Mouse (Mus musculus): Measurements from ENCODE around the gene Phactr1.

The Phactr1 gene

DNA sequence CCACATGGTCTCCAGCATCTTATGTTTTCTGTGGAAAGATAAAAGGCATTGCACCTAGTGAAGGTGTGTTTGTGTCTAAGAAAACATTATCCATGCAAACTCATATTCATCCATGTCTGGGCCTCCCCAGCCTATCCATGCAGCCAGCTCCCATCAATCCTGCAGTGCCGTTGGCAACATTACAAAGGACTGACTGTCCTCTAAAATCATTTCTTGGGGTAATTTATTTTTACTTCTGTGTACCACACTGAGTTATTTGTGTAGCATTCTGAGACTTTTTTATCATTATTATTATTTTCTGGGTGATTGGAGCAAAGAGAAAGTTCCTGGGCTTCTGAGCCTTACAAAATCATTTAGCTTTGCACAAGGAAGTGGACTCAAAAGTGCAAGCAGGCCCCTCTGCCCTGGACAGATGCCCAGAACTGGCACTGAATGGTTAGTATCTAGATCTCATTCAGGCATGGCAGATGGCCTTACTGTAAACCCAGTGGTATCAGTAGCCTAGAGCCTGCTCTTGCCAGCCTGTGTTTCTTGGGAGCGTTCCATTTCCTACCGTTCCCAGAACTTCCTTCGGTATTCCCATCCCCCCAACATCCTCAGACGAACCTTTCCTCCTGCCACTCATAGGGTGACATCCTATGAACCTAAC is 307.6 kb downstream of the Phactr1 start:
- peak; percentile 75 for DNase-seq

DNA sequence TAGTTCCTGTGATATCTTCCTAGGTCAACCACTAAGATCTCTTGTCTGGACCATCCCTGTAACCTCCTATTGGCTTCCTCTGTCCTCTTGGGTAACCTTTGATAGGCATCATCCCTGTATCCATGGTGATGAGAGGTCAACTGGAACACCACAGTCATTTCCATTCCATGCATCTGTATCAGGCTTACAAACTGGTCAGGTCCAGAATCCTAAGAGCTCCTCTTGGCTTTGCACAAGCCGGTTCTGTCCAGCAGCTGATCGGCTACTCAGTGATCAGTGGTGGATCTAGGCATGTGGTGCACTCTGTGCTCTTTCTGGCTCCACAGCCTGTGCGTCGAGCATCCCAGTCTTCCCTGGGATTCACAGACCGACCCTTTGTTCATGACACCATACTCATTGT is 309.1 kb downstream of the Phactr1 start:
- DNase-seq = no peak

DNA sequence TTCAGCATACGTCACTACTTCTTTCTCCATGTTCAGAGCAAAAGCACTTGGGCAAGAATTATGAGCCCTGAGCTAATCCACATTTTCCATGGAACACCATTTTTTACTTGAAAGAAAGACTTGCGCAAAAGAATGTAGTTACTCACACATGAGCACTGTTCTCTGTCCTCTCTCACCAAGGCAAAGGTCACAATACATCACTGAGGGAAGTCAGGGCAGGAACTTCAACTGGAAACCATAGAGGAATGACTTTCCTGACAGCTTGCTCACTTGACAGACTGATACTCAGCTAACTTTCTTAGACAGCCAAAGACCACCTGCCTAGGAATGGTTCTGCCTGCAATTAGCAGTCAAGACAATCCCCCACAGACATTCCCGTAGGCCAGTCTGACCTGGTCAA is 309.6 kb downstream of the Phactr1 start:
- no peak for DNase-seq

DNA sequence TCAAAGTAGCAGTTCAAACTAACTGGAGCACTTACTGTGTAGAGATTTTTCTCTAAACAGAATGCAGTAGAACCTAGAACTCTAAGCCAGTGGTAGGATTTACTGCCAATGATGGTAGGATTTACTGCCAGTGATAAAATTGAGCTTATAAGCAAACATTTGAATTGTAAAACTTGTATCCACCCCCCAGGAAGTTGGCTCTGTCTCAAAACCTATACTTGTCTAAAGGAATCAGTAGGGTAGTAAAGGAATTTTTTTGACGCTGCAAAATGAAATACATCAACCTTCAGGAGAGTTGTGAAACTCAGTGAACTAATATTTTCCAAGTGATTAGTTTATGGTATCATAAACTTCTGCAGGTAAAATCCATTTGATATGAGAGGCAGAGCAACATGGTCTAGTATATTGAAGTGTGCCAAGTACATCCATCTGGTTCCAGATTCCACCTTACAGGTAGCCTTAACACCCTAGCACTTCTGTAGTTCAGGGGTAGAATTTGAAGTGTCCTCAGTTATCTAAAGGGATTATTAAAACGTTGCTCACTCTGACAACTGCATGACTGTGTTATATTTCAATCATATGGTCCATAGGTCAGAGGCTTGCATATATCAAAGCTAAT is 310.2 kb downstream of the Phactr1 start:
- no peak for DNase-seq

DNA sequence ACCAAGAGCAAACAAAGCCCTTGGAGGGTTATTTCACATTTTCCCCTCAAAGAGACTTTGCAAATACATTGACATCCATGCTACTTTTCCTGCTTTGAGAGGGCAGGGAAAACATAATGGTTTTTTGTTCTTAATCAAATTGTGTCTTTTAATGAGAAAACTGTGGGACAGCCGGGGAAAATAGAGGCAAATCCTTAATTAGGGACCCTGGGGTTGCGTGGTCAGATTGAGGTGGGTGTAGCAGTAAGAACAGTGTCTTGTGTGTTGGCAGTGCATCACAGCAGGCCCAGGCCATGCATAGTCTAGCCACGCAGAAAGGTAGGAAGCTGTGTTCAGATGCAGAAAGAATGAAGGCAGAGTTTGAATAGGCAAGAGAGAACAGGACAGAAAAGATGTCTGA is 310.7 kb downstream of the Phactr1 start:
- no peak for DNase-seq

DNA sequence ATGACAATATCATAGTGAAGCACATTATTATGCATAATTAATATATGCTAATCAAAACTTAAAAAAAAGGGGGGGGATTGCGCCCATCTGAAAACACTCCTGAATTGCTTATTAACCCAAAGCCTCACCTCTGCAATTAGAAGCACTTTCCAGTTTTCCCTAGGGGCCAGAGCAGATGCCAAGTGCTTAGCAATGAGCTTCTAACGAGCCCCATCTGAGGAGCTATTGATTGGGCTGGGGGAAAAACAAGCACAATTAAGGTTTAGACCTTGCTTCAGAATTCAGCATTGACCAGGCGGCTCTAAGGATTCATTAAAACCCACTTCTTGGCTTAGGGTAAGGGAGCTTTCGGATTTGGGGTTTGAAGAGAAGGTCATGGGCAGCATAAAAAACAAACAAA is 311.9 kb downstream of the Phactr1 start:
- DNase-seq = peak; percentile 71

DNA sequence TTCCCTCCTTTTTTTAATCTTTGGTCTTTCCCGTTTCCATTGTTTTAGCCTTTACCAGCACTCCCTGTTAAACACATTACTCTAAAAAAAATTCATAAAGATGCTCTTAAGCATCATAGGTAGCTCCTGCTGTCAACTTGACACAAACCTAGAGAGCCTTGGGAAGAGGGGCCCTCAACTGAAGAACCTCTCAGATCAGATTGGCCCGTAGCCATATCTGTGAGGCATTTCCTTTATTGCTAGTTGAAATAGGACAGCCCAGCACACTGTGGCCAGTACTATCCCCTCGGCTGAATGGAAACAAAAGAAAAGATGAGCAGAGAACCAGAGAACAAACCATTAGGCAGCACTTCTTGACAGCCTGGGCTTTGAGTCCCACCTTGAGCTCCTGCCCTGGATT is 313.9 kb downstream of the Phactr1 start:
- no peak for DNase-seq

DNA sequence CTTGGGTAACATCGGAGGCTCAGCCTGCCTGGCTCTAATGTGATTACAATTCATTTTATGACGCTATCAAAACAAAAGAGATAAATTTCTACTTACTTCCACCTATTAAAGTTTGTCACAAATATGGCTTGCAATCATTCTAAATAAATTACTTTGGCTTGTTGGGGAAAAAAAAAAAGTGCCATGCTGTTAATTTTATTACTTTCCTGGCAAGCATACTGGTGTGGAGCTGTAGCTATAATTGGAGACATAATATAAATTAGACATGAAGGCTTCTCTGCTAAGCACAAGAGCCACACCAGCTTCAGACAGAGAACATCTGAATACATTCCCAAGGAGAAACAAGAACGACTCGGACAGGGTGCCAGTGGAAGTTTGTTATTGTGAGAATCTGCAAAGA is 315.8 kb downstream of the Phactr1 start:
- peak; percentile 27 for DNase-seq

DNA sequence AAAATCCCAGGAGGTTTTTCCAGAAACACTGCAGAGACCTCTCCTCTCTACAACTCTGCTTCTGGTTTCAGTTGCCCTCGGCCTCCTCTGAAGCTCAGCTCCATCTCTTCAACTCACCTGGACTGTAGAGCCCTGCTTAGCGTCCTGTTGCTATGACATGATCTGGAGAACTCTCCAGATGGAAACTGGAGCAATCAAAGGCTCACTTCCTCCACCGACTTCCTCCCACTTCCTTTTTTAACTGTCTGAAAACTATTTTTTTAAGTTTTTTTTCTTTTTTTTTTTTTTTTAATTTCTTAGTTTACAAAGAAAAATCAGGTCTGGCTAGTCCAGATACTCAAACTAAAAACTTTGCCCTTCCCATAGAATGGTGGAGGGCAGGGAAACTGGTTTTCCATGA is 318.9 kb downstream of the Phactr1 start:
- DNase-seq = no peak

DNA sequence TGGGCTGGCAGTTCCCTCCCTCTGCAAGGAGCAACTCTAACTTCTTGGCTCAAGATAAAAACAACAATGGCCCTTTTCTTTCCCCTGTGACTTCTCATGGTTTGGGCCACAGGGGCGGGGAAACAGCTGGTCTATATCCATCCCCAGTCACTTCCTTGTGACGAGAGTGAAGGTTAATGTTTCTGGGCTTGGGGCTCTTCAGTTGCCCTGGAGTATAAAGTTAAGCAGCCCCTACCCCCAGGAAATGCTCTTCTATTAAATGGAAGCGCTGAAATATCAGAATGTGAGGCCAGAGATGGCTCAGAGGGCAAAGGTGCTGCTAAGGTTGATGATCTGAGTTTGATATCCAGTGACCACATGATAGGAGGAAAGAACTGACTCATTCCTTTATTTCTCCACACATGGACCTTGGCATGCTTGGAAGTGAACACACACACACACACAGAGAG is 324.7 kb downstream of the Phactr1 start:
- no peak for DNase-seq

DNA sequence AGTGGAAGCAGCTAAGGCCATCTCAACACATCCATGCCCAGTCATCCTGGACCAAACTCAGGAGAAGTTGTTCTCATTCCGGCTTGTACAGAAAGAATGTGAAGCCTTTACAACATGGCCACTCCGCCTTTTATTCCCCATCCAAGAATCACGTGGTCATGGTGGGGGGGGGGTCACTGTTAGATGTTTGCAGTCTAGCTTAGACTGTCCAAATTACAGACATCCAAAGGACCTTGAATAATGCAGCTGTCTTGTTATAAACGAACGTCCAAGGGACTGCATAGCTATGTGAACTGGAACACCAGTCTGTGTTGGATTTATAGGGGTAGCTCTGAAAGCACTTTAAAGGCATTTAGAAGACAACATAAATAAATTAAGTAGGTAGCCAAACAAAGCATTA is 328.0 kb downstream of the Phactr1 start:
- DNase-seq = peak; percentile 26

DNA sequence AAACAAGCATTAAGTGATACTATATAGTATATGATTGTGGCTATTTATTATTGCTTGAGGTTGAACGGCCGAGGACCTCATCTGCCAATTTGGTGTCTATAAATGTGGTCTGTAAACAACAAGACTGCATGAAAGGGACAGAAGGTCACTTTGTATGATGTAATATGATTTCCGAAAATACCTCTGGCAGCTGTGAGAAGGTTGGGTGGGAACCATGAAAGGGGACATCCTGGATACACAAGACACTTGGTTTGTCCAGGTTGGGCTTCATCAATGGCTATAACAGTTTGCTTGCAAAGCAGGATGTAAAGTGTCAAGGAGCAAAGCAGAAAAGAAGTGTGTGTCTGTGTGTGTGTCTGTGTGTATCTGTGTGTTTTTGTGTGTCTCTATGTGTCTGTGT is 329.2 kb downstream of the Phactr1 start:
- no peak for DNase-seq

DNA sequence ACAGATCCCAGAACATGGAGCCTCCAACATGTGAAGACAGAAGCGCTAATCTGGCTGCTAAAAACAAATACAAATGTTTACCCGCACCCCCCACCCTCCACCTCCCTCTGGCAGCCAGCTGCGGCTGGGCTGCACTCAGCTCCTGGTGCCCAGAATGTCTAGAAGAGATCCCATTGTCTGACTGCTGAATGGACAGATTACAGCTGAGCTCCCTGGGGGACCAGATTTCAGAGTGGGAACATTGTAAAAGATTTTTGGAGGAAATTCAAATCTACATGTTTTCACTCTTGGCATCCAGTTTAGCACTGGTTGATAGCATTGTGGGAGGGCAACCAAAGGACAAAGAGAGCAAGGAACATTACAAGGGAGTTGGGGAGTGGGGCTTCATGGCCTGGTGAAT is 331.1 kb downstream of the Phactr1 start:
- peak; percentile 53 for DNase-seq

DNA sequence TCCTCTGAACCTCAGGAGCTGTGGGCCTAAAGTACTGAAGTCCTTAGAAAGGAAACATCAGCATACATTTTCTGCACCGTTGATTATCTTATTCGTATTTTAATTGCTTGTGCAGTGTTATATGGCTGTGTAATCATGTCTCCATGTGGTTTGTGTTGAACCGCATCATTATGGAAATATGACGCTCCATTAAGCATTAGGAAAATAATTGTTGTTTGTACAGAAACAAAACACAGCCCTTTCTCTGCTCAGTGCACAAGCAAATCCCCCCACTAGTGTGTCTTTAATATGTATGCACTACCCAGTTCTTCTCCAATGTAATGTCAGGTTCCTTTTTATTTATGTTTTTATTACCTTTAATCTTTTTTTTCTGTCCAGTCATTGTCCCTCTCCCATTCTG is 333.6 kb downstream of the Phactr1 start:
- DNase-seq = peak; percentile 85

DNA sequence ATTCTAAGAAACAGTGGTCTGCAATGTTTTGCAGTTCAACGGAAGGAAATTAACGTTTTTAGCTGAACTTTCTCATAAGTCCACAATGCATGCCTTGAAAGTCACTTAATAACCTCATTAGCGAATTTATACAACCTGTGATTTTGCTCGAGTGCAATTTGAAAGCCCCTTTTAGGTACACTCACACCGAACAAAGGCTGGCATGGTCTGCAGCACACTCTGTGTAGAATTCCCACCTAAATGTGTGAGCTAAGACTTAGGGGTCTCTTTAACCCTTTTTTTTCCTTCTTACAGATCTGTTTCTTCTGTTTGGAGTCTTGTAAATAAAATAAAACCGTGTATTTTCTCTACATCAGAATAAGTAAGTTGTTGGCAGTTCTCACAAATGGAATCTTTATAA is 335.3 kb downstream of the Phactr1 start:
- no peak for DNase-seq

DNA sequence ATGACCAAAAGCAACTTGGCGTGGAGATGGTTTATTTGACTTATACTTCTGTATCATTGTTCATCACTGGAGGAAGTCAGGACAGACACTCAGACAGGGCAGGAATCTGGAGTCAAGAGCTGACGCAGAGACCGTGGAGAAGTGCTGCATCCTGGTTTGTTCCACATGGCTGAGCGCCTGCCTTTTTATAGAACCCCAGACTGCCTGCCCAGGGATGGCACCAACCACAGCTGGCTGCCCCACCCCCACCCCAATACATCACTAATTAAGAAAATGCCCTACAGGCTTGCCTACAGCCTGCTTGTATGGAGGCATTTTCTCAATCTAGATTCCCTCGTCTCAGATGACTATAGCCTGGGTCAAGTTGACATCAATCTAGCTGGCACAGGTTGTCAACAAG is 338.4 kb downstream of the Phactr1 start:
- peak; percentile 26 for DNase-seq

DNA sequence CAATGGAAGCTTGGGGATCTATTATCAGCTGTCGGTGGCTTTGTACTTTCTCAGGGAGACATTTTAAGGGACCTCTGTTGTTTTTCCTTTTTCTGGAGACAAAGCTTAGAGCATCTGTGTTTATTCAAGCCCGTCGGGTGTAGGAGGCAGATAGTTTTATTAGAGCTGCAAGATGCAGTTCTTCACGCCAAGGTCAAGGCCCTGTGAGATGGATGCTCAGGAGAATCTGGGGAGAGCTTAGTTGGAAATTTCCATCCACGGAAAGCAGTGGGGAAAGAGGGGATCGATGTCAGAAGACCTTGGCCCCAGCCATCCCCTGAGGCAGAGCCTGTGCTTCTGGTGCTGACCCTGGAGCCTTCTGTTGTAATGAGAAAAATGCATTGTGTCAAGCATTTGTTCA is 340.6 kb downstream of the Phactr1 start:
- no peak for DNase-seq

DNA sequence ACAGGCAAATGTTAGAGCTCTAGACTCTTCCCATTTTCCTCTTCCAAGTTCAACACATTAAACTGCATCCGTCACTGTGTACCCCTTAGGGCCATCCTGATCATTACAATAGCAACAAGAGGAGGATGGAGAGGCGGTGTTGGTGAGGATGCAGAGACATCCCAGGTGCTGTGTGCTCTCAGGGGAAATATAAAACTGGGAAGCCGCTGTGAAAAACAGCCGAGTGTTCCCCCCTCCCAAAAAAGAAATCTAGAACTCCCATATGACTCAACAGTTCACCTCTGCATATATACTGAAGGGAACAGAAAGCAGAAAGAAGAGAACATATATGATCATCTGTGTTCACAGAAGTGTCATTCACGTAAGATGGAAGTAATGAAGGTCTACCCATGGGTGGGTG is 342.6 kb downstream of the Phactr1 start:
- no peak for DNase-seq

DNA sequence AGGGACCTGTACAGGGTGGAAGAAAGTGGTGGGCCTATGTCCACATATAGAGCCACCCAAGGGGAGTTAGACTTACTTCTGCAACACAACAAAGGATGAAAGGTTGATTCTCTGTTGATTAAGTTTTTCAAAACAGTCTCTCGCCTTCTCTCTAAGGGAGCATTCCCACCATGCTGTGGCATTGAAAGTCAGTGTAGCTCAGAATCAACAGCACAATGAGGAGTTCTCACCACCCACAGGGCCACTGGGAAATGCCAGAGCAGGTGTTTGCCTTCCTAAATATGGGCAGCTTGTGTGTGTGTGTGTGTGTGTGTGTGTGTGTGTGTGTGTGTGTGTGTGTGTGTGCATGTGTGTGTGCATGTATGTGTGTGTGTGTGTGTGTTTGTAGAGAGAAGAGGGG is 347.1 kb downstream of the Phactr1 start:
- DNase-seq = no peak

DNA sequence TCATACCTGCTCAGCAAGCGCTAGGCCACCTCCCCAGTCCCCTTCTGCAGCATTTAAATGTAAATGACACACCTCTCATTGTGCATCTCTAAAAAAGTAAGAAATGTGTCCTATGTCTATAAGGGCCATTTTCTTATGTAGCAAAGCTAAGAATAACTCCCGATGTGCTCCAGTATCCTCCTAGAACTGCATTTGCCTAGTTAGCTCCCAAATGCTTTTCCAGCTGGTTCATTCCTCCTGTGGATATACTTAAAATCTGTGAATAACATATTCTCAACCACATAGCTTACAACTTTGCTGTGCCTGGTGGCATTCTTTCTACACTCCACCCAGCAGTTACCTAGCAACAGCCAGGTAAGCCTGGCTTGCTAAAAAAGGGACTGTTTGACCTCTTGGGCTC is 349.8 kb downstream of the Phactr1 start:
- no peak for DNase-seq

DNA sequence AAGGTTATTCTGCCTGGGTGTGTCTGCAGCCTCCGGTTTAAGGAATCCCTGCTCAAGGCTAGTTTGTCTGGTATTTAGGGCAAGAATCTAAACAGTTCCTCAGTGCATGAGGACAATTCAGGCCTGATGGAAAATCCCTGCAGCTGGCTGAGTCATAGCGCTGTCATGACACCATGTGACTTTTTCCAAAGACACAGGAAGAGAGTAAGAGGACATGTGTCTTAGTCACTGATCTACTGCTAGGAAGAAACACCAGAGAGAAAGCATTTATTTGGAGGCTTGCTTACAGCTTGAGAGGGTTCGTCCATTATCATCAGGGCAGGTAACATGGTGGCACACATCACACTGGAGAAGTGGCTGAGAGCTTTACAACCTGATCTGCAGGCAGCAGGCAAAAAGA is 352.0 kb downstream of the Phactr1 start:
- DNase-seq = no peak

DNA sequence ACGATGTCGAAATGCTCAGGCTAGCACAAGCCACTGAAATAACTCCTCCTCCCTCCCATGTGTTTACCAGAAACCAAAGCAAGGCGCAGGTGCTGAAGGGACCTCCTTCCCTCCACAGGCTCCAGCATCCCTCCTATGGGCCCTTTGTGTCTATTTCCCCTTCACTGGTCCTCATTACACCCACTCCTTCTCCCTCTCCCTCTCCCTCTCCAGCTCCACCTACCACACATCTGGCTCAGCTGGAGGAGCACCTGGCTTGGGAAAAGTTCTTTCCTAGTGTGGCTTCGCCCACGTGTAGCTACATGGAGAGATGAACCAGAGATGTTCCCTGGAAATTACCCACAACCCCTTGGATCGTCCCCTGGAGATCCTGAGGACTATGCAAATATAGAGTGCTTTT is 356.1 kb downstream of the Phactr1 start:
- DNase-seq = no peak

DNA sequence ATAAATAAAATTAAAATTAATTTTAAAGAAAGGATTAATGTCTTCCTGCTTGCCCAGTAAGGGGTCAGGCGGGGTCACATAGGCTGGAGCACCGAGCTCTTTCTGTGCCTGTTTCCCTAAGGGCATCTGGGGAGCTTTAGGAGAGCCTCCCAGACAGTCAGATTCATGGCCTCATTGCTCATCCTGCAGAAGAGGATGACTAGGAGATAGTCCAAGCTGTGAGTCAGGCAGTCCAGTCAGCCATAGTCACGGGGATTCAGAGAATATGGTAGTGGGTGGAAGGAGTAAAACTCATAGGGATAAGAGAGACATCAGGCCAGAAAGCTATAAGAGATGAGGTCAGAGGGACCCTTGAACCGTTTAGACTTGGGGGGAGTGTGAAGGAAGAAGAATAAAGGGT is 362.3 kb downstream of the Phactr1 start:
- no peak for DNase-seq

DNA sequence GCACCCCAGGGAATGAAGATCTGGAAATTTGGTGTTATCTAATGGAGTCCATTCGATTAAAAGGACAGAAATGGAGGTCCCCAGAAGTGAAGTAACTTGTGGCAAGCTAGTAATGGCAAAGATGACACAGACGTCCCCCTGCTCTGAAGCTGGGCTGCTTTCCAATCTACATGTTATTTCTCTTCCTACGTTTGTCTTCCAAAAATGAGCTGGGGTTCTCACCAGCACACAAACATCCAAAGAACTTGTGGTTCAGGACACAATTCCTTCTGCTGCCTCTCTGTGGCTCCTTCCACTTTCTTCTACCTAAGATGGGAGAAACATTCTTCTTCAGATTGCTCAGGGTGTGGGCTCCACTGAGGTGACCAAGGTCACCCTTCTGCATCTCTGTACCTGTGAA is 368.1 kb downstream of the Phactr1 start:
- no peak for DNase-seq

DNA sequence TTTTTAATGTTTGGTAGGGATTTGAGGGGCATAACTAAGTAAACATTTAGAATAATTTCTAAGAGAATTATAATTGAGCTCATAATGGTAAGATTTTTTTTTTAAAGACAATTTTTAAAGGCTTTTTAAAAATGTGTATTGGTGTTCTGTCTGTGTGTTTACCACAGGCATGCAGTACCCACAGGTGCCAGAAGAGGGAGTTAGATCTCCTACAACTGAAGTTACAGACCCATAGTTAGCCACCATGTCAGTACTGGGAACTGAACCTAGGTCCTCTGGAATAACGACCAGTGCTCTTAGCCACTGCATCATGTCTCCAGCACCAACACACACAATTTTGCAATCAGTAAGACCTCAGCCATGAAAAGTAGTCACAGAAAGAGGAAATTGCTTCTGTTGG is 372.8 kb downstream of the Phactr1 start:
- DNase-seq = no peak
